Mouse (Mus musculus): ENCODE measurements around the gene Ppara. TPM values are rescaled to one million over a fixed set of nuclear protein-coding genes. Genes with fewer than 3 reads are reported as not detected.

The Ppara gene
- polyA plus RNA-seq, 1 experiment from 2014 or later, result 0.75 TPM

MicroRNAs within 50 kb of the gene (microRNA counts, 519-probe panel; counts per million panel counts)
- 3,296 counts per million, percentile 71 among the panel's probes with 10 or more counts for microRNA mmu-let-7b
- 4,521 counts per million, percentile 83 among the panel's probes with 10 or more counts for microRNA mmu-let-7c

Small RNA genes lying within 50 kb of the gene (microRNA-seq; reads per million reads assigned to microRNA genes)
- 6.4 reads per million, percentile 16 among the genes with 10 or more reads in this experiment for gene Mirlet7b
- 2.1 reads per million for gene Mirlet7c-2

Other genes starting within 250 kb of the Ppara start
- not detected in 2 replicates for gene 7530416G11Rik, start 231.8 kb upstream of the Ppara start, polyA plus RNA-seq (2016; fragmentation: Nextera tagmentation; extraction: Ambion mirVana)
- gene Wnt7b, start 152.5 kb upstream of the Ppara start, polyA plus RNA-seq (2016; fragmentation: Nextera tagmentation; extraction: Ambion mirVana), result 22.0 and 29.5 TPM in 2 replicates
- gene Cdpf1, start 76.7 kb downstream of the Ppara start, polyA plus RNA-seq (2016; fragmentation: Nextera tagmentation; extraction: Ambion mirVana), result 32.2 and 34.2 TPM in 2 replicates
- 0.04 TPM in 2 replicates for gene Pkdrej, start 86.8 kb downstream of the Ppara start, polyA plus RNA-seq (2016; fragmentation: Nextera tagmentation; extraction: Ambion mirVana)
- 2.2 and 3.1 TPM in 2 replicates for gene Ttc38, start 97.3 kb downstream of the Ppara start, polyA plus RNA-seq (2016; fragmentation: Nextera tagmentation; extraction: Ambion mirVana)
- gene Gtse1, start 124.8 kb downstream of the Ppara start, polyA plus RNA-seq (2016; fragmentation: Nextera tagmentation; extraction: Ambion mirVana), result 53.2 and 54.3 TPM in 2 replicates
- gene Trmu, start 144.3 kb downstream of the Ppara start, polyA plus RNA-seq (2016; fragmentation: Nextera tagmentation; extraction: Ambion mirVana), result 38.9 and 42.5 TPM in 2 replicates